Comparison of ENCODE assay signal across 13 mouse cellular contexts in genomic region chr2:110036265-110036664, GRCm38 (mm10). TPM values are rescaled to one million over a fixed set of nuclear protein-coding genes. Genes with fewer than 3 reads are reported as not detected.
DNase-seq lines count a peak whose midpoint lies in the region; ATAC-seq lines count a peak whose summit lies in the region.
"Had no signal": no experiment of that assay in that cellular context is flagged by ENCODE, and none has a peak within 500 bp of the region (broad histone marks: within the 10 kb centered on the region; RNA-seq: fewer than 3 reads in every experiment).

No protein-coding gene starts in this region.

- WGBS in kidney, embryonic 16.5 days = 15% methylated on average over 4 of the region's 4 CpGs
- WGBS in embryonic facial prominence, embryonic 11.5 days = 33% methylated on average over 4 of the region's 4 CpGs
- WGBS in limb, embryonic 15.5 days = 18% methylated on average over 4 of the region's 4 CpGs

- no peak overlapping the region for H3K27ac ChIP-seq in kidney, embryonic 16.5 days (ENCODE audit: low read length)
- H3K27ac ChIP-seq in embryonic facial prominence, embryonic 11.5 days (replicated peaks; ENCODE audit: low read depth, low read length) = no peak overlapping the region
- H3K27ac ChIP-seq in limb, embryonic 15.5 days = no peak overlapping the region

- no peak overlapping the region for H3K4me3 ChIP-seq in kidney, embryonic 16.5 days (ENCODE audit: low read length)
- no peak overlapping the region for H3K4me3 ChIP-seq in embryonic facial prominence, embryonic 11.5 days (ENCODE audit: low read depth, low read length)
- H3K4me3 ChIP-seq in limb, embryonic 15.5 days = no peak overlapping the region

- peaks cover 21% of the 10 kb centered on the region; the same call in 1 of the 2 replicates for H3K36me3 ChIP-seq in kidney, embryonic 16.5 days (ENCODE audit: insufficient read depth, low read length)
- no peaks in the 10 kb centered on the region for H3K36me3 ChIP-seq in embryonic facial prominence, embryonic 11.5 days (replicated peaks; ENCODE audit: control insufficient read depth, insufficient read depth, low read depth, low read length)
- 0 out of 2 replicates have a peak, but pooled peaks cover 11% of the 10 kb centered on the region for H3K36me3 ChIP-seq in limb, embryonic 15.5 days

- no peak overlapping the region for H3K4me2 ChIP-seq in kidney, embryonic 16.5 days (replicated peaks; ENCODE audit: low read depth, low read length)
- H3K4me2 ChIP-seq in embryonic facial prominence, embryonic 11.5 days (ENCODE audit: low read depth, low read length) = no peak overlapping the region
- H3K4me2 ChIP-seq in limb, embryonic 15.5 days = no peak overlapping the region

- H3K9ac ChIP-seq in kidney, embryonic 16.5 days (replicated peaks; ENCODE audit: low read length) = no peak overlapping the region
- no peak overlapping the region for H3K9ac ChIP-seq in embryonic facial prominence, embryonic 11.5 days (replicated peaks; ENCODE audit: low read length)
- H3K9ac ChIP-seq in limb, embryonic 15.5 days = no peak overlapping the region

- H3K4me1 ChIP-seq in kidney, embryonic 16.5 days (ENCODE audit: insufficient read depth, low read length) = peaks cover 21% of the 10 kb centered on the region
- no peaks in the 10 kb centered on the region for H3K4me1 ChIP-seq in embryonic facial prominence, embryonic 11.5 days (ENCODE audit: control insufficient read depth, insufficient read depth, low read length)
- H3K4me1 ChIP-seq in limb, embryonic 15.5 days = peaks cover 12% of the 10 kb centered on the region

- DNase-seq in kidney, adult 8-10 months = no peak
- DNase-seq in embryo, embryonic 11 days = peak; percentile 56
- peak; percentile 52 for DNase-seq in embryonic facial prominence, embryonic 11.5 days (ENCODE audit: low spot score)
- no peak for DNase-seq in thymus, postnatal 36 days
- no peak for DNase-seq in left cerebral cortex, adult 18-20 months (ENCODE audit: low spot score in 2 of 2)
- DNase-seq: adrenal gland, postnatal 25 days; cerebellum, postnatal 36 days; gastrocnemius, postnatal 36 days; kidney, adult 18-20 months; layer of hippocampus, adult 9-11 months; right cerebral cortex, postnatal 25 days had no signal

- no peaks in the 10 kb centered on the region for H3K27me3 ChIP-seq in kidney, embryonic 16.5 days (ENCODE audit: insufficient read depth, low read length)
- no peaks in the 10 kb centered on the region for H3K27me3 ChIP-seq in embryonic facial prominence, embryonic 11.5 days (ENCODE audit: control insufficient read depth, insufficient read depth, low read length)
- no peaks in the 10 kb centered on the region for H3K27me3 ChIP-seq in limb, embryonic 15.5 days

- H3K9me3 ChIP-seq in kidney, embryonic 16.5 days (ENCODE audit: low read length) = no peaks in the 10 kb centered on the region
- H3K9me3 ChIP-seq in embryonic facial prominence, embryonic 11.5 days (replicated peaks; ENCODE audit: control insufficient read depth, low read length) = no peaks in the 10 kb centered on the region
- H3K9me3 ChIP-seq in limb, embryonic 15.5 days = no peaks in the 10 kb centered on the region

- peak; percentile 81 for ATAC-seq in kidney, embryonic 16.5 days (ENCODE audit: low FRiP score, low TSS enrichment)
- ATAC-seq in embryonic facial prominence, embryonic 11.5 days (replicated peaks; ENCODE audit: insufficient number of reproducible peaks, low FRiP score, low TSS enrichment, low read depth) = 0 out of 2 replicates have a peak, but pooled peaks have one; percentile 62
- ATAC-seq in limb, embryonic 15.5 days (ENCODE audit: insufficient number of reproducible peaks, low FRiP score, low TSS enrichment, low read depth) = peak; percentile 35; the same call in 1 of the 2 replicates

RNA-seq across cellular contexts. Expression of gene Ccdc34, which starts 18.6 kb away (rescaled TPM):
- polyA plus RNA-seq in kidney, embryonic 16.5 days (2015; fragmentation: Nextera tagmentation; extraction: Ambion mirVana) = 39.5 and 44.9 TPM in 2 replicates
- polyA plus RNA-seq in embryonic facial prominence, embryonic 11.5 days (2014; fragmentation: Nextera tagmentation; extraction: Ambion mirVana) = 53.3 and 66.1 TPM in 2 replicates
- polyA plus RNA-seq in limb, embryonic 15.5 days (2015; fragmentation: Nextera tagmentation; extraction: Ambion mirVana) = 35.5 and 38.5 TPM in 2 replicates
- 10 to 100 TPM; 11.0 to 11.6 TPM for total RNA-seq in left cerebral cortex, adult 18-20 months (2021)

Comparison
In these comparisons a context has a peak if more than half of its experiments do, and no peak if none do; other contexts are left out.
1. DNase-seq: peak in embryo, embryonic 11 days (single experiment) and embryonic facial prominence, embryonic 11.5 days (single experiment); none in kidney, adult 8-10 months (0 of 2), thymus, postnatal 36 days (0 of 2) and left cerebral cortex, adult 18-20 months (0 of 2).
2. Peak in every context shown above with its lines, with median percentiles within 50 percentile points of each other: ATAC-seq.